Mouse (Mus musculus) left cerebral cortex, postnatal 4 days (tissue): ENCODE measurements around the gene Cnot11. TPM values are rescaled to one million over a fixed set of nuclear protein-coding genes. Genes with fewer than 3 reads are reported as not detected.
"Not testable (repeated sequence)": the region's sequence is repeated elsewhere in the genome, so short reads cannot be mapped to it uniquely, and the experiment has no call there.

ENCODE experiments used
- DNase-seq: peaks from one replicate; pipeline ENCODE4 v3.0.0-alpha.2; 2022
- intact Hi-C: fragments of 180-260 bp; cut with DNase I; formaldehyde crosslinking; loops from one replicate; pipeline ENCODE4 v1.15.1; 2025
- total RNA-seq, 2 experiments: library from RNA; stranded (reverse); gene quantifications; 2 replicates each; pipeline ENCODE4 v1.2.3; 2021

The Cnot11 gene
- total RNA-seq, 2 experiments from 2014 or later = 21.6 to 23.6 TPM

- intact Hi-C loops = loop anchor here (10.0 kb wide), 1 partner anchor 78 kb away; the partner anchor contains the start of gene Creg2
- peak; percentile 96 for DNase-seq
Observed at GRCm38 (mm10) chr1:39577253-39577705, 42.5 kb downstream of the Cnot11 start, which contains the start of gene Rnf149. TSS of gene Rnf149 (minus strand) at chr1:39577405.

GRCm38 (mm10) chr1:39578446-39578845, 43.7 kb downstream of the Cnot11 start:
- DNase-seq = no peak
- intact Hi-C loops = loop anchor here (10.0 kb wide), 1 partner anchor 76 kb away; the partner anchor contains the start of gene Creg2

GRCm38 (mm10) chr1:39579139-39579538, 44.3 kb downstream of the Cnot11 start:
- no peak for DNase-seq
- intact Hi-C loops = loop anchor here (10.0 kb wide), 1 partner anchor 76 kb away; the partner anchor contains the start of gene Creg2

GRCm38 (mm10) chr1:39581215-39581614, 46.4 kb downstream of the Cnot11 start:
- no peak for DNase-seq
- intact Hi-C loops = no loop called here

GRCm38 (mm10) chr1:39583173-39583572, 48.4 kb downstream of the Cnot11 start:
- intact Hi-C loops = no loop called here
- no peak for DNase-seq

- intact Hi-C loops = no loop called here
- no peak for DNase-seq
Observed at GRCm38 (mm10) chr1:39585416-39585815, 50.6 kb downstream of the Cnot11 start.

GRCm38 (mm10) chr1:39590193-39590592, 55.4 kb downstream of the Cnot11 start:
- no peak for DNase-seq
- intact Hi-C loops = no loop called here

GRCm38 (mm10) chr1:39591557-39591956, 56.8 kb downstream of the Cnot11 start:
- intact Hi-C loops = not testable (repeated sequence)

GRCm38 (mm10) chr1:39592090-39592489, 57.3 kb downstream of the Cnot11 start:
- no peak for DNase-seq
- intact Hi-C loops = no loop called here

More at GRCm38 (mm10) chr1:39591557-39591956, 56.8 kb downstream of the Cnot11 start:
- not testable (repeated sequence) for DNase-seq

- no peak for DNase-seq
- intact Hi-C loops = no loop called here
Observed at GRCm38 (mm10) chr1:39593836-39594235, 59.0 kb downstream of the Cnot11 start.

Other genes starting within 250 kb of the Cnot11 start
- 100 to 1,000 TPM; 682 to 756 TPM for gene Rpl31, start 167.2 kb upstream of the Cnot11 start, total RNA-seq
- gene Tbc1d8, start 56.2 kb upstream of the Cnot11 start, total RNA-seq = 10 to 100 TPM; 21.0 to 21.1 TPM
- gene Rnf149, start 42.4 kb downstream of the Cnot11 start, total RNA-seq = 10 to 100 TPM; 21.1 to 23.4 TPM
- gene Creg2, start 116.5 kb downstream of the Cnot11 start, total RNA-seq = 10 to 100 TPM; 20.7 to 21.2 TPM
- gene Rfx8, start 186.0 kb downstream of the Cnot11 start, total RNA-seq = under 1 TPM; 0.28 to 0.76 TPM